Mouse (Mus musculus): ENCODE results near the gene Vat1. TPM values are rescaled to one million over a fixed set of nuclear protein-coding genes. Genes with fewer than 3 reads are reported as not detected.
"Not testable (repeated sequence)": the region's sequence is repeated elsewhere in the genome, so short reads cannot be mapped to it uniquely, and the experiment has no call there.

Vat1 gene
- total RNA-seq, 2 experiments from 2014 or later = 126 TPM

GRCm38 (mm10) chr11:101467477-101468262 is 1.6 kb upstream of the Vat1 start:
- peak; percentile 65 to 75 for DNase-seq (ENCODE audit: low spot score in 2 of 2)

- not testable (repeated sequence) for DNase-seq (ENCODE audit: low spot score in 2 of 2)
Measured at GRCm38 (mm10) chr11:101466552-101466950, 521 bp upstream of the Vat1 start.

GRCm38 (mm10) chr11:101465101-101465868 is 745 bp downstream of the Vat1 start:
- peak; percentile 64 to 70 for DNase-seq (ENCODE audit: low spot score in 2 of 2)

- peak; percentile 35 to 40 for DNase-seq (ENCODE audit: low spot score in 2 of 2)
Measured at GRCm38 (mm10) chr11:101464211-101465100, 1.6 kb downstream of the Vat1 start, which contains the start of gene Rnd2. Rnd2 (plus strand) TSS chr11:101464999.

- DNase-seq (ENCODE audit: low spot score in 2 of 2) = no peak
Measured at GRCm38 (mm10) chr11:101462583-101463440, 3.2 kb downstream of the Vat1 start.

GRCm38 (mm10) chr11:101462141-101462540 is 3.9 kb downstream of the Vat1 start:
- DNase-seq (ENCODE audit: low spot score in 2 of 2) = no peak

GRCm38 (mm10) chr11:101460321-101460720 is 5.7 kb downstream of the Vat1 start:
- no peak for DNase-seq (ENCODE audit: low spot score in 2 of 2)

GRCm38 (mm10) chr11:101459716-101460115 is 6.3 kb downstream of the Vat1 start:
- DNase-seq (ENCODE audit: low spot score in 2 of 2) = no peak

GRCm38 (mm10) chr11:101458217-101458616 is 7.8 kb downstream of the Vat1 start:
- no peak for DNase-seq (ENCODE audit: low spot score in 2 of 2)

GRCm38 (mm10) chr11:101457631-101458030 is 8.4 kb downstream of the Vat1 start:
- no peak for DNase-seq (ENCODE audit: low spot score in 2 of 2)

- no peak for DNase-seq (ENCODE audit: low spot score in 2 of 2)
Measured at GRCm38 (mm10) chr11:101455627-101456026, 10.4 kb downstream of the Vat1 start.

GRCm38 (mm10) chr11:101454702-101455101 is 11.3 kb downstream of the Vat1 start:
- DNase-seq (ENCODE audit: low spot score in 2 of 2) = no peak

- DNase-seq (ENCODE audit: low spot score in 2 of 2) = no peak
Measured at GRCm38 (mm10) chr11:101452093-101452774, 13.8 kb downstream of the Vat1 start.

- DNase-seq (ENCODE audit: low spot score in 2 of 2) = no peak
Measured at GRCm38 (mm10) chr11:101451536-101451935, 14.5 kb downstream of the Vat1 start.

GRCm38 (mm10) chr11:101450394-101450793 is 15.6 kb downstream of the Vat1 start:
- no peak for DNase-seq (ENCODE audit: low spot score in 2 of 2)

GRCm38 (mm10) chr11:101449596-101449995 is 16.4 kb downstream of the Vat1 start:
- not testable (repeated sequence) for DNase-seq (ENCODE audit: low spot score in 2 of 2)

GRCm38 (mm10) chr11:101448899-101449298 is 17.1 kb downstream of the Vat1 start:
- no peak for DNase-seq (ENCODE audit: low spot score in 2 of 2)

GRCm38 (mm10) chr11:101448274-101448746 is 17.7 kb downstream of the Vat1 start, which contains the start of gene Ifi35:
Ifi35 (plus strand) TSS chr11:101448407.
- DNase-seq (ENCODE audit: low spot score in 2 of 2) = peak; percentile 68 to 69

- DNase-seq (ENCODE audit: low spot score in 2 of 2) = no peak
Measured at GRCm38 (mm10) chr11:101447786-101448185, 18.2 kb downstream of the Vat1 start.
